Mouse (Mus musculus): ENCODE data around the gene Pkib. TPM values are rescaled to one million over a fixed set of nuclear protein-coding genes. Genes with fewer than 3 reads are reported as not detected.
A peak's percentile ranks its signal among the peaks of the same experiment; 100 is the strongest.

The Pkib gene
- polyA plus RNA-seq, 1 experiment from 2014 or later, result 3.6 TPM

DNA sequence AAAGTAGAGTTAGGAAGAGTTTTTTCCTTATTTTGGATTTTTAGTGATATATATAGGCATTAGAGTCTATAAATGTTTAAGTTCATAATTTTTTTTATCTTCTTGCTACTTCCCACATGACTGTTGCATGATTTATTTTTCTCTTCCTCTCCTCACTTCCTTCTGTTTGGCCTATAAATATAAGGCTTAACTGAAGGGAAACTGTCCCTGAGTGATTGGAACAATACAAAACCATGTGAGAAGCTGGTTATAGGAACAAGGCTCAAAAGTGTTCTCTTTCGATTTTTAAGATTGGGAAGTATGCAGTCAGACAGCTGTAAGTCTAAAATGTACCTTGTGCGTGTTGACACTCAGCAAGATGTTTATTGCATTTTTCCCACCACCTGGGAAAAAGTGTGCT lies 58.4 kb downstream of the Pkib start:
- no peaks in the 10 kb centered on the region for H3K27me3 ChIP-seq (ENCODE audit: control insufficient read depth, insufficient read depth, low read length)
- ATAC-seq (ENCODE audit: low FRiP score, low TSS enrichment) (no peak), DNase-seq (no peak)
- no peak overlapping the region for H3K4me2 ChIP-seq (ENCODE audit: low read length)
- no peak overlapping the region for H3K27ac ChIP-seq (replicated peaks; ENCODE audit: low read depth, low read length)
- 87% methylated on average over 2 of the region's 2 CpGs for WGBS
- H3K4me1 ChIP-seq (ENCODE audit: control insufficient read depth, insufficient read depth, low read length), result no peaks in the 10 kb centered on the region
- no peak overlapping the region for H3K9ac ChIP-seq (replicated peaks; ENCODE audit: low read length)
- H3K36me3 ChIP-seq (ENCODE audit: control insufficient read depth, insufficient read depth, low read length), result no peaks in the 10 kb centered on the region
- no peaks in the 10 kb centered on the region for H3K9me3 ChIP-seq (ENCODE audit: control insufficient read depth, low read length)
- no peak overlapping the region for H3K4me3 ChIP-seq (replicated peaks; ENCODE audit: low read depth, low read length)

DNA sequence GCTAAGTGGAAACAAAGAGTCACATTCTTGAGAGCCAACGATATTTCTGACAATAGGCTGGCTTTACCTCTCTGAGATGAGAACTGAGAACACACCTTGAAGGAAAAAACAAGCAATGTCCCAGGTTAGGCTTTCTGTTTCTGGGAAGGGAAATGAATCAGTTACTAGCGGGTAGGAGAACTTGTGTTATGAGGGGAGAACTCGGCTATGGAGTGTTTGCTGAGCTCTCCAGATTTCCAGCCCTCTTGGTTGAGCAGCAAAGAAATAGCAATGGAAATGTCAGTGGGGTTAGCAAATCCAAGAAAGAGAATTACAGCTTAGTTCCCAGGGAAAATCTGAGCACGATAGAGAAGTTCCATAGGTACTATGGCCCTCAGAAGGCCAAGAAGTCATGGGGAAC lies 70.5 kb downstream of the Pkib start:
- Histone ChIP-seq H3K4me3 (replicated peaks; ENCODE audit: low read depth, low read length) (no peak overlapping the region), H3K27ac (replicated peaks; ENCODE audit: low read depth, low read length) (no peak overlapping the region), H3K9ac (replicated peaks; ENCODE audit: low read length) (no peak overlapping the region), H3K27me3 (ENCODE audit: control insufficient read depth, insufficient read depth, low read length) (no peaks in the 10 kb centered on the region), H3K9me3 (ENCODE audit: control insufficient read depth, low read length) (no peaks in the 10 kb centered on the region), H3K4me2 (ENCODE audit: low read length) (no peak overlapping the region), H3K36me3 (ENCODE audit: control insufficient read depth, insufficient read depth, low read length) (no peaks in the 10 kb centered on the region), H3K4me1 (ENCODE audit: control insufficient read depth, insufficient read depth, low read length) (0 out of 2 replicates have a peak, but pooled peaks cover 5% of the 10 kb centered on the region)
- WGBS, result 89% methylated on average over 4 of the region's 4 CpGs
- ATAC-seq (ENCODE audit: low FRiP score, low TSS enrichment), result no peak
- DNase-seq, result no peak

- Histone ChIP-seq H3K9ac (replicated peaks; ENCODE audit: low read length) (no peak overlapping the region), H3K27ac (replicated peaks; ENCODE audit: low read depth, low read length) (no peak overlapping the region), H3K36me3 (ENCODE audit: control insufficient read depth, insufficient read depth, low read length) (no peaks in the 10 kb centered on the region), H3K9me3 (ENCODE audit: control insufficient read depth, low read length) (no peaks in the 10 kb centered on the region), H3K27me3 (ENCODE audit: control insufficient read depth, insufficient read depth, low read length) (no peaks in the 10 kb centered on the region), H3K4me2 (ENCODE audit: low read length) (no peak overlapping the region), H3K4me3 (replicated peaks; ENCODE audit: low read depth, low read length) (no peak overlapping the region), H3K4me1 (ENCODE audit: control insufficient read depth, insufficient read depth, low read length) (no peaks in the 10 kb centered on the region)
- ATAC-seq (ENCODE audit: low FRiP score, low TSS enrichment) (no peak), DNase-seq (no peak)
These were observed 89.3 kb downstream of the Pkib start for GRCm38 (mm10) chr10:57721035-57721434.

DNA sequence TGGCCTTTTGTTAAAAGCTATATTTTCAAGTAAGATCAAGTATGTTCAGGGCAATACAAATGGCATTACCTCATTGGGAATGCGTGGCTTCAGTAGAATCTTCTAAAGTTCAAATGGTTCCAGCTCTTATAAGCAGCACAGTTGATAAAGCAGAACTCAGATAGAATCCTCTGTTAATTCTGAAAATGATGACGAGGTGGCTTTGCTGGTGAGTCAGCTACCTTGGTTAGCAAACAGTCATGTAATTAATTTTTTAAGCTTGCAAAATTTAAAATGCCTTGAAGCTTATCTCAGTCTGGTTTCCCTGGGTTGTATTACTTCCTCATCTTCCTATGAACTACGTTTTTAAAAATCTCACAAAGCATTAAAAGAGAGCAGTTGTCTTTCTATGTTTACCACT lies 90.6 kb downstream of the Pkib start:
- Histone ChIP-seq H3K9ac (replicated peaks; ENCODE audit: low read length) (no peak overlapping the region), H3K4me3 (replicated peaks; ENCODE audit: low read depth, low read length) (no peak overlapping the region), H3K9me3 (ENCODE audit: control insufficient read depth, low read length) (no peaks in the 10 kb centered on the region), H3K4me1 (ENCODE audit: control insufficient read depth, insufficient read depth, low read length) (no peaks in the 10 kb centered on the region), H3K4me2 (ENCODE audit: low read length) (no peak overlapping the region), H3K27me3 (ENCODE audit: control insufficient read depth, insufficient read depth, low read length) (no peaks in the 10 kb centered on the region), H3K36me3 (ENCODE audit: control insufficient read depth, insufficient read depth, low read length) (no peaks in the 10 kb centered on the region), H3K27ac (replicated peaks; ENCODE audit: low read depth, low read length) (no peak overlapping the region)
- DNase-seq, result no peak
- no peak for ATAC-seq (ENCODE audit: low FRiP score, low TSS enrichment)
- 81% methylated on average over 3 of the region's 3 CpGs for WGBS

- Histone ChIP-seq H3K27me3 (ENCODE audit: control insufficient read depth, insufficient read depth, low read length) (no peaks in the 10 kb centered on the region), H3K4me1 (ENCODE audit: control insufficient read depth, insufficient read depth, low read length) (no peaks in the 10 kb centered on the region), H3K4me3 (replicated peaks; ENCODE audit: low read depth, low read length) (no peak overlapping the region), H3K4me2 (ENCODE audit: low read length) (no peak overlapping the region), H3K9ac (replicated peaks; ENCODE audit: low read length) (no peak overlapping the region), H3K27ac (replicated peaks; ENCODE audit: low read depth, low read length) (no peak overlapping the region), H3K36me3 (ENCODE audit: control insufficient read depth, insufficient read depth, low read length) (no peaks in the 10 kb centered on the region), H3K9me3 (ENCODE audit: control insufficient read depth, low read length) (no peaks in the 10 kb centered on the region)
- DNase-seq (no peak), ATAC-seq (ENCODE audit: low FRiP score, low TSS enrichment) (no peak)
- WGBS, result 91% methylated on average over 8 of the region's 8 CpGs
These were observed 95.9 kb downstream of the Pkib start for GRCm38 (mm10) chr10:57727666-57728065.

DNA sequence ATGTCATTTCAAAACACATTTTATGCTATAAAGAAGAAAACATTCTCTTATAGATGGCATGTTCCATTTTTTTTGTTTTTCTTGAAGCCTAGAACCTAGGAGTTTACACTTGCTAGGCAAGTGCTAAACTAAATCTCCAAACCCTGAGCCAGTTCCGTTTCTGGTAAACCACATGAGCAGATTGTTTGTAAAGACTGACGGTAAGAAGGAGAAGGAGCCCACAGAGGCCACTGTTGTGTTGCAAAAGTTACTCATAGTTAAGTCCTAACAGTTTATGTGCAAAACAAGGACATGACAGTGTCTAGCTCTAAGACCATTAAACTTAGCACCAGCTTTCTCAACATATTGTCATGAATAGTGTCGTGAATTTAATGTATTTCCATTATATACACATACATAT lies 99.9 kb downstream of the Pkib start:
- ATAC-seq (ENCODE audit: low FRiP score, low TSS enrichment) (no peak), DNase-seq (no peak)
- H3K27me3 ChIP-seq (ENCODE audit: control insufficient read depth, insufficient read depth, low read length), result no peaks in the 10 kb centered on the region
- H3K9ac ChIP-seq (replicated peaks; ENCODE audit: low read length), result no peak overlapping the region
- H3K27ac ChIP-seq (replicated peaks; ENCODE audit: low read depth, low read length), result no peak overlapping the region
- 90% methylated on average over 3 of the region's 3 CpGs for WGBS
- H3K4me1 ChIP-seq (ENCODE audit: control insufficient read depth, insufficient read depth, low read length), result no peaks in the 10 kb centered on the region
- H3K36me3 ChIP-seq (ENCODE audit: control insufficient read depth, insufficient read depth, low read length), result no peaks in the 10 kb centered on the region
- H3K9me3 ChIP-seq (ENCODE audit: control insufficient read depth, low read length), result no peaks in the 10 kb centered on the region
- H3K4me3 ChIP-seq (replicated peaks; ENCODE audit: low read depth, low read length), result no peak overlapping the region
- H3K4me2 ChIP-seq (ENCODE audit: low read length), result no peak overlapping the region

- H3K4me3 ChIP-seq (replicated peaks; ENCODE audit: low read depth, low read length), result no peak overlapping the region
- H3K4me1 ChIP-seq (ENCODE audit: control insufficient read depth, insufficient read depth, low read length), result no peaks in the 10 kb centered on the region
- ATAC-seq (ENCODE audit: low FRiP score, low TSS enrichment), result no peak
- no peaks in the 10 kb centered on the region for H3K36me3 ChIP-seq (ENCODE audit: control insufficient read depth, insufficient read depth, low read length)
- no peak for DNase-seq
- 81% methylated on average over 4 of the region's 4 CpGs for WGBS
- H3K27me3 ChIP-seq (ENCODE audit: control insufficient read depth, insufficient read depth, low read length), result no peaks in the 10 kb centered on the region
- H3K4me2 ChIP-seq (ENCODE audit: low read length), result no peak overlapping the region
- no peaks in the 10 kb centered on the region for H3K9me3 ChIP-seq (ENCODE audit: control insufficient read depth, low read length)
- H3K27ac ChIP-seq (replicated peaks; ENCODE audit: low read depth, low read length), result no peak overlapping the region
- H3K9ac ChIP-seq (replicated peaks; ENCODE audit: low read length), result no peak overlapping the region
These were observed 109.0 kb downstream of the Pkib start for GRCm38 (mm10) chr10:57740733-57741132.

- H3K36me3 ChIP-seq (ENCODE audit: control insufficient read depth, insufficient read depth, low read length), result no peaks in the 10 kb centered on the region
- H3K4me3 ChIP-seq (replicated peaks; ENCODE audit: low read depth, low read length), result no peak overlapping the region
- no peak overlapping the region for H3K4me2 ChIP-seq (ENCODE audit: low read length)
- ATAC-seq (ENCODE audit: low FRiP score, low TSS enrichment) (no peak), DNase-seq (no peak)
- no peak overlapping the region for H3K9ac ChIP-seq (replicated peaks; ENCODE audit: low read length)
- H3K9me3 ChIP-seq (ENCODE audit: control insufficient read depth, low read length), result no peaks in the 10 kb centered on the region
- H3K27ac ChIP-seq (replicated peaks; ENCODE audit: low read depth, low read length), result no peak overlapping the region
- no peaks in the 10 kb centered on the region for H3K4me1 ChIP-seq (ENCODE audit: control insufficient read depth, insufficient read depth, low read length)
- no peaks in the 10 kb centered on the region for H3K27me3 ChIP-seq (ENCODE audit: control insufficient read depth, insufficient read depth, low read length)
- 55% methylated on average over 2 of the region's 2 CpGs for WGBS
These were observed 109.6 kb downstream of the Pkib start for GRCm38 (mm10) chr10:57741351-57741750.

DNA sequence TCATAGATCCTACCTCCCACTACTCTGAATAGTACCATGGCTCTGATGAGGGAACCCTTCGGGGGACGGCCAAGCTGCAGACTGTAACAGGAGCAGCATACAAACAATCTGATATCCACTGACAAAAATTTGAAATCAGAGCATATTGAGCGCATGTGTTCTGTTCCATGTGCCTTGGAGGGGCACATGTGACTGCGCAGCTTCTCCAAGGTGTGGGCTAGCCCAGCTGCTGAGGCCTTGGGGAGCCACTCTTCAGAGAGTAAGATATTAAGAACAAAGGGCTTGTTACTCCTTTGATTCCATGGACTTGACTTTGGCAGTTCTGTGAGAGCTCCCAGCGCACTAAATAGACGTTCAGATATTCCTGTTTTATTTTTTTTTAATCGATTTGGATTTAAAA lies 111.3 kb downstream of the Pkib start:
- Histone ChIP-seq H3K27me3 (ENCODE audit: control insufficient read depth, insufficient read depth, low read length) (no peaks in the 10 kb centered on the region; the same call in 1 of the 2 replicates), H3K4me1 (ENCODE audit: control insufficient read depth, insufficient read depth, low read length) (no peaks in the 10 kb centered on the region), H3K9me3 (ENCODE audit: control insufficient read depth, low read length) (no peaks in the 10 kb centered on the region), H3K9ac (replicated peaks; ENCODE audit: low read length) (no peak overlapping the region), H3K4me2 (ENCODE audit: low read length) (no peak overlapping the region), H3K27ac (replicated peaks; ENCODE audit: low read depth, low read length) (no peak overlapping the region), H3K4me3 (replicated peaks; ENCODE audit: low read depth, low read length) (no peak overlapping the region), H3K36me3 (ENCODE audit: control insufficient read depth, insufficient read depth, low read length) (no peaks in the 10 kb centered on the region)
- WGBS, result 67% methylated on average over 7 of the region's 7 CpGs
- ATAC-seq (ENCODE audit: low FRiP score, low TSS enrichment), result 0 out of 2 replicates have a peak, but pooled peaks have one; percentile 24
- DNase-seq, result no peak

Measured in midbrain, embryonic 14.5 days (tissue).